Mouse (Mus musculus): ENCODE data around the gene Fxyd2.

The Fxyd2 gene

GRCm38 (mm10) chr9:45399434-45399833 lies at the start of gene Fxyd2:
Fxyd2 (plus strand) TSS chr9:45399669.
- DNase-seq (ENCODE audit: low read depth, low spot score) = no peak

GRCm38 (mm10) chr9:45349851-45350250 lies 49.6 kb upstream of the Fxyd2 start:
- DNase-seq (ENCODE audit: low read depth, low spot score) = no peak

DNA sequence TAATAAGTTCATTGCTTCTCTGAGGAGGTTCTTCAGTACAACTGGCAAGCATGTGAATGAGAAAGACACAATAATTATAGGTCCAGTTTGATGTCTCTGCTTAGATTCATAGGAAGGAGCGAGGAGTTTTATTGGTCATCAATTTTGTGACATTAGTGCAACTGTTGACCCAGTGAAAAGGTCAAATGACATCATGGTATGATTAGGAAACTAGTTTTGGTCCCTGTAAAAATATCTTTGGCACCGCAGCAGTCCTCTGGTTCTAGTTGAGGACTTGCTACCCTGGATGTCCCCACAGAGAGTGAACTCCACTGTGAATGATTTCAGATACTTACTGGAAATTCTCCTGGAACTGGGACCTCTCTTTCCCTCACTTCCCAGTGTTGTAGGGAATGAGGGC lies 44.3 kb upstream of the Fxyd2 start:
- DNase-seq (ENCODE audit: low read depth, low spot score) = no peak

DNA sequence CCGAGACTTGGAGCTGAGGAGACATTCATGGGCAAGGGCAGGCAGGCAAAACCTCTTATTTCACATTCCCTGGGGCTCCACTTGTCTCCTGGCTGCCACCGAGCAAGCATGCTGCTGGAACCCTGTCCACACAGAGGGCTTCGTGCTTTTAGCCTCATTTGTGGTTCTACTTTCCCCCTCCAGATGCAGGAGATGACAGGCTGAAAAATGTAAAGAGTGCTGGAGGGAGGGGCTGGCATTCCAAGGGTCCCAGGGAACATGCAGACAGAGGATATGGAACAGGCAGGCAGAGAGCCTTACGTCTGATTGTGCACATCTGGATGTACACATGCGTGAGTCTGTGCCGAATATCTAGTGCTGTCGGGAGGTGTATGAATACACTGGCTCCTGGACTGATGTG lies 41.1 kb upstream of the Fxyd2 start:
- no peak for DNase-seq (ENCODE audit: low read depth, low spot score)

- no peak for DNase-seq (ENCODE audit: low read depth, low spot score)
Measured at GRCm38 (mm10) chr9:45362051-45362461, 37.4 kb upstream of the Fxyd2 start.

DNA sequence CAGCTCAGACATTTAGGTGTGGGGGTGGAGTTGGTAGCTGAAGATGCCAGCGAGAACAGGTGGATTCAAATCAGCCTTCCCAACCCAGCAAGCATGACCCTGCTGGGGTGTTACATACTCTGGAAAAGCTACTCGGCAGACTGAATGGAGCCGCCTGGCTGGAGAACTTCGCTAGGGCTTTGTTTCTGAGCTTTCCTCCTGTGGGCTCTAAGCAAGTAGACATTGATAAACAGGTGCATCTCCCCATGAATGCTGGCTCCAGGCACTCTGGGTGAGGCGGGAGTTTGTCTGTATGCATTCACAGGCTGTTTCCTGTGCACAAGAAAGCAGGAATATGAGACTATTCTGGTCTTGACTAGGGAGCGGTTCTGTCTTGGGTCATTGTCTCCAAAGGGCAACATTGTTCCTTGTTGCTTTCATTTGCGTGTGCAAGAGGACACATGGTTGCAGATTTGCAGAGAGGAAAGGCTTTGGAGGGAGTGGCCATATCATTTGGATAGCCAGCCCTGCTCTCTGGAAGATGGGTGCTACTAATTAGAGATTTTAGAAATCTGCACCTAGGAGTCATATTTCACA lies 35.7 kb upstream of the Fxyd2 start:
- DNase-seq (ENCODE audit: low read depth, low spot score) = no peak

- no peak for DNase-seq (ENCODE audit: low read depth, low spot score)
Measured at GRCm38 (mm10) chr9:45367716-45368115, 31.8 kb upstream of the Fxyd2 start.

GRCm38 (mm10) chr9:45368341-45368901 lies 31.0 kb upstream of the Fxyd2 start:
- no peak for DNase-seq (ENCODE audit: low read depth, low spot score)

GRCm38 (mm10) chr9:45370117-45370561 lies 29.3 kb upstream of the Fxyd2 start, which contains the start of gene Fxyd6:
Fxyd6 (plus strand) TSS chr9:45370185.
- DNase-seq (ENCODE audit: low read depth, low spot score) = no peak

DNA sequence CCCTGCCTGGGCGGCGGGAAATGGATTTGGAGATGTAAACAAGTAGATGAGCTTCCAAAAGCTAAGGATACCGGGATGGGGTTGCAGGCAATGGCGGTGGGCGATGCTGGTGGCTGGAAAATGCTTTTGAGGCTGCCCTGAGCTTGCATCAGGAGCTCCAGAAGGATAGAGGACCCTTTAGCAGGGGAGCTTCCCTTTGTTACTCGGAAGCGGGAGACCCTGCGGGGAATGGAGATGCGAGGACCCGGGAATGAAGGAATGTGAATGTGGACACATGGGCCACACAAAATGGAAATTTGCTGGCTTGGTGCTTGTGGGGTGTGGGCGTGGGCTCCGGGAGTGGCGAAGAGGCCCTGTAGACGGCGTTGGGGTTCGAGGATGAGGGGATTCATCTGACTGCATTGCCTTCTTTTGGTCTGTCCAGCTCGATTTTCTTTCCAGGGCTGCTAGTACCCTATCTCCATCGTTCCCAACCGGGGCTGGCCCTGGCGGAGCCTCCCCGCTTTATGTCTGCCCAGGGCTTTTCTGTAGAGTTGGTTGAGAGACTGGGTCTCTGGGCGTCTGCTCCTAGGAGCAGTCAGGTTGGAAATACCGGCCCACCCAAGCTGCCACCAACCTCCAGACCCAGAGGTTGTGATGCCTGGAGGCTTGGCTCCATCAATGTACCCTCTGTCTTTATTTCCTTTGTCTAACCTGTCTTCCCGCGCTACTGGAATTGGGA lies 28.7 kb upstream of the Fxyd2 start:
- DNase-seq (ENCODE audit: low read depth, low spot score) = no peak

GRCm38 (mm10) chr9:45371337-45371707 lies 28.1 kb upstream of the Fxyd2 start:
- no peak for DNase-seq (ENCODE audit: low read depth, low spot score)

DNA sequence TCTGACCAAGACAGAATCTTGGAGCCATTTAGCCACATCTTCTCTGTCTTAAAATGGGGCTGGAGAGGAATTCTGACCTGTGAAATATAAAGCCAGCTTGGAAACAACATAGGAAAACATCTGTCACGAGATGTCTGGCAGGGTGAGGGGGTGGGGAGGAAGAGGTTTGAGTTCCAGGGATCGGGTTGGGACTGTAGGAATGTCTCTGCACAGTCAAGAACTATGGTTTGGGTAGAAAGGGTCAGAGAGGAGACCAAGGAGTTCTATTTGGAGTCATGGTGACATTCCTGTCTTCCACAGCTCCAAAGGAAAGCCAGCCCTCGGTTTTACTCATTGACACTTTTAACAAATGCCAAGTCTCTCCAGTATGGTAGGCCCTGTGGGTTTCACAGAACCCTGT lies 25.6 kb upstream of the Fxyd2 start:
- no peak for DNase-seq (ENCODE audit: low read depth, low spot score)

- no peak for DNase-seq (ENCODE audit: low read depth, low spot score)
Measured at GRCm38 (mm10) chr9:45374988-45375502, 24.4 kb upstream of the Fxyd2 start.

GRCm38 (mm10) chr9:45376427-45376826 lies 23.0 kb upstream of the Fxyd2 start:
- no peak for DNase-seq (ENCODE audit: low read depth, low spot score)

- DNase-seq (ENCODE audit: low read depth, low spot score) = no peak
Measured at GRCm38 (mm10) chr9:45376883-45377282, 22.6 kb upstream of the Fxyd2 start.

DNA sequence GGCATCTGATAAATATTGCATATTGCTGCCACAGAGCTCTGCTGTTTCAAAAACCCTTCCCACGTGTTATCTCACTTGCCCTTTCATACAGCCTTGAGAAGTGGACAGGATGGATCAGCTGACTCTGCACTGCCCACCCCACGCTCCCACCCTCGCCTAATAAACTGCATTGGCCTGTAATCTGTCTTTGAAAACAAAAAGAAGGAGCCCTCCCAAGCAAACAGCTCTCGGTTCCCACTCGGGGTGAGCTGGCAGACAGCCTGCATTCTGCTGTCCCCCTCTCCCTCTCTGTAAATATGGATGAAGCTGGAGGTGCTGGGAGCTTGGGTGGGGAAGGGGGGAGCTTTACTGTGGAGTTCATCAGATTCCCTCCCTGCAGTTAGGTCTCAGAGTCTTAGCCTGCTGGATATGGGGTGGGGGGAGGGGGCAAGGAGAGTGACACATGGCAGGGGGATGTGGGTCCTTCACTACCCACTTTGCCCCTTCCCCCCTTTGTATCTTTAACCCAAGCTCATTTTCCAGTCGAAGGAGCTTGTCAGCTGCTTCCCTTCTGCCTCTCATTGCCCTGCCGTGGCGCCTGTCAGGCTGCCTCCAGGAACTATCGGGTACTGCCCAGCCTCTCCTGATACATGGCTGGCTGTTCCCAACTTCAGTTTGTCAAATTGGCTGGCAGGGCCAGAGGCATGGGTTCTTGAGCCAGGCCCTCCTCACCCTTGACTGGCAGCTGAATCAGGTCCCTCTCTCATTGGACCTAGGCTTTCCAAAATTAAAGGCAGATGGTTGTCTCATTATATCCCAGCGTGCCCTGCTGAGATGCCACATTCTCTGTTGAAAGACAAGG lies 18.8 kb upstream of the Fxyd2 start:
- no peak for DNase-seq (ENCODE audit: low read depth, low spot score)

- no peak for DNase-seq (ENCODE audit: low read depth, low spot score)
Measured at GRCm38 (mm10) chr9:45382336-45382735, 17.1 kb upstream of the Fxyd2 start.

DNA sequence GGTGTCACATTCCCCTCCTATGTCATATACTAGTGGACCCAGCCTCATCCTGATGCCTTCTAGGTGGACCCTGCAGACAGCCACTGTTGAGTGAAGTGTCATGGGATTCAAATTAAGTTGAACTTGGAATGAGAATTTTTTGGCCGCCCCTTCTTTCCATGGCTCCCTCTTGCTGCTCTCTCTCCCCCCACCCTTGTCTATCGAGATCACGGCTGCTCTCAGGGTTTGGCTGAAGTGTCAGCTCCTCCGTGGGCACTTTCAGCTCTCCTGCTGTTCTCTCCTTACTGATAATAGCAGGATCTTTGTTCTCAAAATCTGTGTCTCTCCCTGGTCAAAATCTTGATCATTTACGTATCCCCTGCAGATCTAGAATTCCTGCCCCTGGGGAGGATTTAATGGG lies 16.6 kb upstream of the Fxyd2 start:
- DNase-seq (ENCODE audit: low read depth, low spot score) = no peak

DNA sequence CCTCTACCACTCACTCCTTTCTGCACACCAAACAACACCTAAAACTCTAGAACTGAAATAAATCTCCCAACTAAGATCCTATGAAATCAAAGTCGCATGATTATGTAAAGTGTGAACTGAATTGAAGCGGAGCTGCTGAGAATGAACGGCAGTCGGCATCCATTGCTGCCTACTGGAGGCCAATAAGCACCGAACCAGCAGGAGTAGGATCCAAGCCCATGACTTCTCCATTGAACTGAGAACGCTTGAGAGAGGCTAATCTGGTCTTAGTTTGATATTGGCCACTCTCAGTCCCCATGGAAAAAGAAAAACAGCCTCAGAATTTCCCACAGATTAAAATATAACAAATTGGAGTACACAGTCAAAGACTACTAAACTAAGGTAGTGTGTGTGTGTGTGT lies 15.6 kb upstream of the Fxyd2 start:
- DNase-seq (ENCODE audit: low read depth, low spot score) = no peak

DNA sequence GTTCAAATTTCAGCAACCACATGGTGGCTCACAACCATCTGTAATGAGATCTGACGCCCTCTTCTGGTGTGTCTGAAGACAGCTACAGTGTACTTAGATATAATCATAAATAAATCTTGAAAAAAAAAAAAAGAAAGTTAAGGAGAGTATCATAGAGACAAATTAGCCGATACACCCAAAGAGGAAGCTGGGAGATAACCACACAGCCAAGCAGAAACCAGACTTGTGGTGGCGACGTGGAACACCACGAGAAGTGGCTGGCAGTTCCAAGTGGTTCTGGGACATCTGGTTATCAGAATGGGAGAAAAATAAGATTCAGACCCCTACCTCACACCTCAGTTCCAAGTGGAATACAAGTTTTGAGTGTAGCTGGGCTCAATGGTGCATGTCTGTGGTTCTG lies 12.8 kb upstream of the Fxyd2 start:
- no peak for DNase-seq (ENCODE audit: low read depth, low spot score)

DNA sequence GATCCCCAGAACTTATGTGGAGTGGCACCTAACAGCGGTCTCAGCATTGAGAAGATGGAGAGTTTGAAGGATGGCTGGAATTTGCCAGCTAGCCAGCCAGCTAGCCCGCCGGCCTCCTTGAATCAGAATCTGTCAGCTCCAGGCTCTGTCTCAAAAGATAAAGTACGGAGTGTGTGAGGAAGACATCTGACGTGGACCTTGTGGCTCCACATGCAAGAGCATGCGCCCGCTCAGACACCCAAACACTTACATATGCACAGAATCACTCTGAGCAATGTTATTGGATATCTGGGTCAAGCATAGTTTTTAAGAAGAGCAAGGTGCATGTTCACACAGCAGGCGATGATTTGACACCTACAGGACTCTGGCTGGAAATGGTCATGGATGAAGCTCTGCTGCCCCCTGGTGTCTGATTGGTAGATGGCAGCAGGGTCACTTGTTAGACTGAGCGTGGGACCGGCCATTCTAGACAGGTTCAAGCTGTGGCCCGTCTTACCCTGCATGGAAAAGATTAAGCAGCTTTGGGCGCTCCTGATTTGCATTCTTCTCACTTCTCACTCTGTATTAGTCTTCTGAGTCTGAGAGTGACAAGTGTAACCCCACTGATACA lies 11.0 kb upstream of the Fxyd2 start:
- peak; percentile 81 for DNase-seq (ENCODE audit: low read depth, low spot score)

DNA sequence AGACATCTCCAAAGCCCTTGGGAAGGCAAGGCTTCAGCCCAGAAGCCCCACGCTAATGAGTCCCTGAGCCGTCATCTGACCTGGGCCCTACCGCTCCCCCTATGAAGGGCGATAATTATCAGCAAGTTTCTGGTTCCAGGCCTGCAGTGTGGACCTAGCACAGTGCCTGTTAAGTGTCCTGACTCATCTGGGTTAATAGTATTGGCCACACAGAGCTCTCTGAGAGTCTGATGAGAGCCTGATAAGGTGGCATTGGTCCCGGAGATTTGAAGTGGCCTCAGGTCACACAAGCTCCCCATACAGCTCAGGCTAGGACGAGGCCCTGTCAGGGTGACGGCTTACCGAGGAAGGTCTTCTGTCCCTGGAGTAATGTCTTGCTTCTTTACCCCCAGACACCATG lies 9.9 kb upstream of the Fxyd2 start:
- no peak for DNase-seq (ENCODE audit: low read depth, low spot score)

Data from retina, postnatal 7 days (tissue).